Mouse (Mus musculus) liver, embryonic 14.5 days (tissue): ENCODE data around the gene Gm21541.
"Not testable (repeated sequence)": the region's sequence is repeated elsewhere in the genome, so short reads cannot be mapped to it uniquely, and the experiment has no call there.

ENCODE experiments used
- CTCF ChIP-seq: IDR thresholded peaks from 2 replicates; pipeline ENCODE4 v1.5.1; 2016; ENCODE audit warnings: antibody characterized with exemption, low read depth, control low read depth
- EP300 ChIP-seq: IDR thresholded peaks from 2 replicates; pipeline ENCODE4 v1.6.1; 2016; ENCODE audit warnings: antibody characterized with exemption, low read depth

DNA sequence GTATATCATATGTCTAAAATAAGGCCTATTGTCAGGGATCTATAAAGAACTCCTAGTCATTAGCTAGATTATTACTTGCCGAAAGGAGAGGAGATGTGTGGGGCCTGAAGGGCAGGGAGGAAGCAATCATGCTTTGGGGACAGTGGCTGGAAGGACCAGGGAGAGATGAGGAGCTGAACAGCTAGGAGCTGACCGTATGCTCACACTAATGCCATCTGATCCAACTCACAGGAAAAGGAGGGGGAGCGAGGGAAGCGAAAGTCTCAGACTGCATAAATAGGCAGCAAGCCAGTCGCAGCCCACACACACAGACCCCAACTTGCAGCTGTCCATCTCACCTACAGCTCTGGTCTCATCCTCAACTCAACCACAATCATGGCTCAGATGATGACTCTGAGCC, at the start of gene Gm21541:
- TF ChIP-seq CTCF, EP300: not testable (repeated sequence)
